8 mouse cellular contexts compared by ENCODE assay signal in genomic region chr10:68724361-68724720, GRCm38 (mm10). TPM values are rescaled to one million over a fixed set of nuclear protein-coding genes. Genes with fewer than 3 reads are reported as not detected.
A peak's percentile ranks its signal among the peaks of the same experiment; 100 is the strongest.
DNase-seq lines count a peak whose midpoint lies in the region; ATAC-seq lines count a peak whose summit lies in the region.

No protein-coding gene starts in this region.

- peak overlapping the region; percentile 83 for H3K9ac ChIP-seq in heart, embryonic 13.5 days

- peak; percentile 8 to 50 for DNase-seq in left cerebral cortex, postnatal 10 days (ENCODE audit: extremely low spot score in 1 of 2, low spot score in 2 of 2)
- no peak for DNase-seq in left cerebral cortex, postnatal 25 days (ENCODE audit: low spot score in 2 of 2)
- DNase-seq in adrenal gland, postnatal 25 days = peak; percentile 53
- DNase-seq in kidney, postnatal 14 days = peak; percentile 27
- DNase-seq in spleen, postnatal 4 days (ENCODE audit: low spot score in 2 of 2) = peak; percentile 13 to 66

- under 1% methylated on average over 11 of the region's 11 CpGs for WGBS in heart, embryonic 13.5 days

- H3K4me2 ChIP-seq in heart, embryonic 13.5 days = peak overlapping the region; percentile 95

- no peaks in the 10 kb centered on the region for H3K9me3 ChIP-seq in heart, embryonic 13.5 days

- ATAC-seq in heart, embryonic 13.5 days (ENCODE audit: extremely low read depth, insufficient number of reproducible peaks, low FRiP score, low TSS enrichment) = no peak
- ATAC-seq in megakaryocyte progenitor cell, adult 5-6 weeks (replicated peaks; ENCODE audit: poor library complexity) = peak; percentile 46
- no peak for ATAC-seq in cerebellum, adult (ENCODE audit: insufficient number of reproducible peaks, low FRiP score, low TSS enrichment)

- H3K4me1 ChIP-seq in heart, embryonic 13.5 days = peaks cover 21% of the 10 kb centered on the region

- intact Hi-C loops in left cerebral cortex, postnatal 10 days (cut with DNase I) = no loop called here
- intact Hi-C loops in left cerebral cortex, postnatal 25 days (cut with DNase I) = no loop called here

- H3K4me3 ChIP-seq in heart, embryonic 13.5 days = peak overlapping the region; percentile 63

- no peaks in the 10 kb centered on the region for H3K36me3 ChIP-seq in heart, embryonic 13.5 days

- peaks cover 15% of the 10 kb centered on the region; the same call in 1 of the 2 replicates for H3K27me3 ChIP-seq in heart, embryonic 13.5 days (replicated peaks)

- no peak overlapping the region for H3K27ac ChIP-seq in heart, embryonic 13.5 days (replicated peaks)

RNA-seq across cellular contexts. Expression of gene Tmem26, which starts 0.9 kb away (rescaled TPM):
- under 1 TPM; 0.47 to 0.51 TPM for total RNA-seq in left cerebral cortex, postnatal 10 days (2021)
- under 1 TPM; 0.28 to 0.30 TPM for total RNA-seq in left cerebral cortex, postnatal 25 days (2021)
- total RNA-seq in adrenal gland, postnatal 25 days (2021) = 5.7 and 7.4 TPM in 2 replicates
- 4.1 and 4.5 TPM in 2 replicates for polyA plus RNA-seq in heart, embryonic 13.5 days (2015; fragmentation: Nextera tagmentation; extraction: Ambion mirVana)
- 2.1 and 2.4 TPM in 2 replicates for total RNA-seq in megakaryocyte progenitor cell, adult 5-6 weeks (2015)
- 0.57 and 0.92 TPM in 2 replicates for total RNA-seq in megakaryocyte progenitor cell, adult 5-6 weeks (2017)

Comparison
In these comparisons a context has a peak if more than half of its experiments do, and no peak if none do; other contexts are left out.
1. DNase-seq: peak in left cerebral cortex, postnatal 10 days (2 of 2), adrenal gland, postnatal 25 days (single experiment), kidney, postnatal 14 days (single experiment) and spleen, postnatal 4 days (2 of 2); none in left cerebral cortex, postnatal 25 days (0 of 2).